Mouse (Mus musculus) brown adipose tissue, adult 24 weeks (tissue): Measurements from ENCODE around the gene Cav3. TPM values are rescaled to one million over a fixed set of nuclear protein-coding genes. Genes with fewer than 3 reads are reported as not detected.

ENCODE experiments used
- H3K27ac ChIP-seq: fragments of 200-500 bp; replicated peaks from 2 replicates; pipeline ENCODE4 v1.5.1; 2012; ENCODE audit warnings: low read depth, mild to moderate bottlenecking, low read length
- H3K4me1 ChIP-seq: fragments of 200-500 bp; 2 replicates; pipeline ENCODE4 v1.6.1; 2012; ENCODE audit warnings: low read length, mixed read lengths; ENCODE audit not compliant: control insufficient read depth, insufficient read depth, insufficient read length
- H3K4me3 ChIP-seq: fragments of 200-500 bp; 2 replicates; pipeline ENCODE4 v1.5.1; 2012; ENCODE audit warnings: low read depth, mild to moderate bottlenecking, low read length, moderate library complexity; ENCODE audit not compliant: insufficient read depth
- polyA plus RNA-seq: library from polyadenylated mRNA; stranded (reverse); fragments of >200 nt; gene quantifications from 2 replicates; pipeline ENCODE4 v1.2.4, GENCODE M21; 2012; ENCODE audit not compliant: missing spikeins, insufficient read depth, insufficient read length

Gene Cav3
- polyA plus RNA-seq, 1 experiment = not detected

- no peaks in the 10 kb centered on the region for H3K4me1 ChIP-seq
- no peak overlapping the region for H3K27ac ChIP-seq
- no peak overlapping the region for H3K4me3 ChIP-seq
Measured at GRCm38 (mm10) chr6:112509590-112510131, 50.4 kb downstream of the Cav3 start.

- H3K4me3 ChIP-seq = no peak overlapping the region
- H3K27ac ChIP-seq = no peak overlapping the region
- no peaks in the 10 kb centered on the region for H3K4me1 ChIP-seq
Measured at GRCm38 (mm10) chr6:112510346-112510745, 51.0 kb downstream of the Cav3 start.

- no peak overlapping the region for H3K4me3 ChIP-seq
- H3K4me1 ChIP-seq = no peaks in the 10 kb centered on the region
- H3K27ac ChIP-seq = no peak overlapping the region
Measured at GRCm38 (mm10) chr6:112514591-112514990, 55.3 kb downstream of the Cav3 start.

GRCm38 (mm10) chr6:112516496-112516895 is 57.2 kb downstream of the Cav3 start:
- Histone ChIP-seq H3K27ac (no peak overlapping the region), H3K4me3 (no peak overlapping the region)

GRCm38 (mm10) chr6:112517572-112517971 is 58.3 kb downstream of the Cav3 start:
- Histone ChIP-seq H3K27ac (no peak overlapping the region), H3K4me1 (no peaks in the 10 kb centered on the region), H3K4me3 (no peak overlapping the region)

More at GRCm38 (mm10) chr6:112516496-112516895, 57.2 kb downstream of the Cav3 start:
- no peaks in the 10 kb centered on the region for H3K4me1 ChIP-seq

GRCm38 (mm10) chr6:112517991-112518390 is 58.7 kb downstream of the Cav3 start:
- no peak overlapping the region for H3K4me3 ChIP-seq
- no peak overlapping the region for H3K27ac ChIP-seq
- H3K4me1 ChIP-seq = no peaks in the 10 kb centered on the region

Other genes starting within 250 kb of the Cav3 start
- 5.2 and 5.3 TPM in 2 replicates for gene Lmcd1, start 185.7 kb upstream of the Cav3 start, polyA plus RNA-seq
- not detected in 2 replicates for gene Ssu2, start 71.5 kb upstream of the Cav3 start, polyA plus RNA-seq
- gene Oxtr, start 30.4 kb downstream of the Cav3 start, polyA plus RNA-seq = 0.71 and 0.79 TPM in 2 replicates
- gene Rad18, start 237.2 kb downstream of the Cav3 start, polyA plus RNA-seq = 1.7 and 3.4 TPM in 2 replicates